Mouse (Mus musculus): Measurements from ENCODE around the gene Mvp.

Mvp gene

DNA sequence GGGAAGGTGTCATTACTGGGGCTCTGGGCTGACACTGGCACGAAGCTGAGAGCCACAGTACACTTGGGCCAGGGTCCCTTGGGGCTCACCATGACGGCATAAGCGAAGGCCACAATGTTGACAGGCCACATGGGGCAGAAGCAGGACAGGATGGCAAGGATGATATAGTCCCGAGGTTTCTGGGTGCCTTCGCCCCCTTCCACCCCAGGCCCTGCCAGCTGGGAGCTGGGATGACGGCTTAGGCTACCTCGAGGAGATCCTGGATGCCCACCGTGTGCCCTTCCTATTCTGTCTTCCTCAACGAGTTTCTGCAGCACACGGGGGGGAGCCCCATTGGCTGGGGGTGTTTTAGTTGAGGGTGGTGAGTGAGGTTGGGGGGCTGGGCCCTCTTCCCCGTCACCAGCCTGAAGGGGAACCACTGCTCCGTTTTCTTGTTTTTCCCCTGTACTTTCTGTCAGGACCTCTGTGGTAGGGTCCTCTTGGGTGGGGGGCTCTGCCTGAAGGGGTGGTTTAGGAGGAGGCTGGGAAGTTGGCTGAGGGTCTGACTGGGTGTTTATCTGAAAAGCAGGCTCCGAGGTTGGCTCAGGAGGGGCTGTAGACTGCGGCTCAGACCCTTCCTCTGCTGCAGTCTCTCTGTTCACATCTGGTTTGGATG lies 5.0 kb upstream of the Mvp start:
- peak; percentile 47 to 53 for DNase-seq

GRCm38 (mm10) chr7:127018416-127019305 lies 4.2 kb upstream of the Mvp start:
- peak; percentile 49 to 52 for DNase-seq

DNA sequence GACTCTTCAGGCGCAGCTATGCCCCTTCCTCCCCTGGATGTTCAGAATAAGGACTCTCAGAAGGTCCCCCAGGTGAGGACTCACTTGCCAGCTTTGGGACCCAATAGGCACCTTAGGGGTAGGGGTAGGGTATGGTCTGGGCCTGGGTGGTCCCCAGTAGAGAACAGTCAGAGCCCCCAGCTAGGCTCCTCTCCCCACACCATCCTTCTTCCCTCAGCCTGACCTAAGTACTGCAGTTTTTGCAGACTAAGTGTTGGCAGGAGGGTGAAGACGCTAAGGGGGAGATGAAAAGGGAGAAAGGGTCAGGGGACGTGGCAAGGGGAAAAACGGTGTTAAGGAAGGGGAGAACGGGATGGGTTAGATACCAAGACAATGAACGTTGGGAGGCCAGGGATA lies 3.5 kb upstream of the Mvp start:
- peak; percentile 32 to 34 for DNase-seq

DNA sequence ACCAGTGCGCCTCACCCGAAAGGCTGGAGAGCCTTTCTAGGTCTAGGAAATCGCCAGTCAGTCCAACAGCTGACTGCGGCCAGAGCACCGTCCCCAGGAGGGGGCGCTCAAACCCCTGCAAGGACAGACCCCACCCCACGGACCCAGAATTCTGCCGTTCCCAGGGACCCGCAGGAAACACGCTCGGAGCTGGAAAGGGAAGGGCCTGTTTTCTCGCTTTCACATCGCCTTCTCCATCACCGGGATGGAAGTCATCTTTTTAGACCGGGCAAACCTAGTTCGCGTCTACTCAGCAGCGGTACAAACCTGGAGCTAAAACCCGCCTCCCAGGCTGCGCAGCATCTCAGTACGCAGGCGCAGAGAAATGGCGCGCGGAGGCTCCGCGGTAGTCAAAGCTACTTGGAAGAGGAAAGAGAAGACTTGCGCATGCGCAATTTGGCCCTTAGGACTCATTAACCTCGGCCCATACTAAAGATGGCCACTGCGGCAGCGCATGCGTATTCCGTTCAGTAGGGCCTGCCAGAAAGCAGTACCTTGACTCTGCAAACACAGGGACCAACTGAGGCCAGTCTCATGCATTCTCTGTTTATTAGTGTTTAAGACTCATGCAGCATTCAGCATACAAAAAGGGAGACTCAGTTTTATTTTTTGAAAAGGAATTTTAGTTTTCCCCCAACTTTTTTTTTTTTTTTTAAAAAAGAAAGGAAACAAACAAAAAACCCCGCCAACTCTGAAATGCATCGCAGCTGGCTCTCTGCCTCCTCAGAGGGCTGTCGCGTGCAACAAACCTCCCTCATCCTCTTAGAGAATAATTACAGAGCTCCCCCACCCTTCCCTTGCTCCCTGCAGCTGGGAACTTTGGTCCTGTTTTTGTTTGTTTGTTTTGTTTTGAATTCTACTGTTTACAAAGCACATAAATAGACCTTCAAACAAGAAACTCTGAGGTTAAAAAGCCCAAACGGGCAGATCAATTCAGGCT lies 2.8 kb upstream of the Mvp start, which contains the start of gene Pagr1a:
TSS of gene Pagr1a (minus strand) at position 382 of the 979 bp plus-strand sequence.
- DNase-seq: peak; percentile 97 to 98

DNA sequence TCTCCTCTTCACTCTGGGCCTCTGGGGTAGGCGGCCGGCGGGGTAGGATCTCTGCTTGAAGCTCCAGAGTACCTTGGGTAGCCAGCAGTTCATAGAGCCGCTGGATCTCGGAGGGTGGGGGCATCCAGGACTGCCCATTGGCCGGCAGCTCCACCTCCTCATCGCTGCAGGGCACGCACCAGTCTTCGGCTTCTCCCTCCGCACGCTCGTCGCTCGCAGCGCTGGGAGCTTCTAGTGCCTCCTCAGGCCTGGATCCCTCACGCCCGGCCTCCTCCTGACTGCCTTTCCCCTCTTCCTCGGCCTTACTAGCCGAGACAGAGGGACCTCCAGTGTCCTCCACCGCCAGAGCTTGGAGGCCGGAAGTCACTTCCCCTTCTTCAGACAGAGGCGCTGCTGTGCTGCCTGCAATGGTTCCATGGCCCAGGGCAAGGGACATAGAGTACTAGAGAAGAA lies 2.1 kb upstream of the Mvp start:
- peak; percentile 78 to 80 for DNase-seq

DNA sequence TGATC lies 1.9 kb upstream of the Mvp start, which contains the start of gene Pagr1b:
TSS of gene Pagr1b (minus strand) at position 4 of the 5 bp plus-strand sequence.
- DNase-seq: no peak

GRCm38 (mm10) chr7:127016081-127016480 lies 1.7 kb upstream of the Mvp start:
- DNase-seq: peak in 1 of 2 experiments; percentile 74

DNA sequence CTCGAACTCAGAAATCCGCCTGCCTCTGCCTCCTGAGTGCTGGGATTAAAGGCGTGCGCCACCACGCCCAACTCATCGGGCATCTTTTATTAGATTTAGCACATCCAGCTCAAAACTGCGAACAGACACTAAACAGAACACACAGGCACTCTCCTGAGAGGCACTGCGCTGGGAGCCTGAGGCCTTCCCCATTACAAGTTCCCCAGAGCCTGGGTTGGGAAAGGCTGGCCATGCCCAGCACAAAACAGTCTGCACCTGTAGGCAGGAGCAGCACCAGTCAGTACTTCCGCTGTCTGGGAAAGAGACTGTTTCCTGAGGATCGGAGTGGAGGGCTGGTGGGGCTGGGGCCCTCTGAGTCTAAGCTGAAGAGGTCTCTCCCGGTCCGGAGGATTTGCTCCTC lies 572 bp upstream of the Mvp start:
- peak; percentile 32 to 42 for DNase-seq

DNA sequence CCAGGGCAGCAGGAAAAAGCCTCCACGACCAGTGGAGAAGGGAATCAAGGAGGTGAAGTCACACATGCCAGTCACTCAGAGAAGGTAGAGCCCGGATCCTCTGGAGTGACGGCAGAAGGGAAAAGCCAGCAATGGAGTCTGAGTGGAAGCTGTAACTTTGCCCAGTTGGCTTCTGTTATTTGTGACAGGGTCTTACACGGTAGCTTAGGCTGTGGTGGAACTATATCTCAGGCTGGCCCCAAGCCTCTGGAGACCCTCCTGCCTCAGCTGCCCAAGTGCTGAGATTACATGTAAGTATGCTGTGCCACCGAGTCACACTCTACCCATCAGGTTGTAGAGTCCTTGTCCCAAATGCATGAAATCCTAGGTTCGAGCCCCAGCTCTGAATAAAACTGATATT lies 1.0 kb downstream of the Mvp start:
- DNase-seq: peak in 1 of 2 experiments; percentile 32

DNA sequence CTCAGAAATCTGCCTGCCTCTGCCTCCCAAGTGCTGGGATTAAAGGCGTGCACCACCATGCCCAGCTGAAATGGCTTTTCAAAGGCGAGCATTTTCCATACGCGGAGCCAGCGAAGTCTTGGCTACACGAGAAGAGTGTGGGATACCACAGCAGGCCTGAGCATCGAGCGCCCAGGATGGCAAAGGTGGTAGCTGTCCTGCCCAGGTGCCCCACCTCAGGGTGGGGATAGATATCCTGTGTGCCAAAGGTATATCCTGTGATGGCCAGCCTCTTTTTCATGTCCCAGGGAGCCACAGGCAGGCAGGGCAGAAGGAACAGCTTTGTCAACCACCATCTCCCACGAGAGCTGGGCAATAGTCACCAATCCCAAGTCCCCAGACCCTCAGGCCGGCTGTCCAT lies 1.6 kb downstream of the Mvp start:
- DNase-seq: peak in 1 of 2 experiments; percentile 44

DNA sequence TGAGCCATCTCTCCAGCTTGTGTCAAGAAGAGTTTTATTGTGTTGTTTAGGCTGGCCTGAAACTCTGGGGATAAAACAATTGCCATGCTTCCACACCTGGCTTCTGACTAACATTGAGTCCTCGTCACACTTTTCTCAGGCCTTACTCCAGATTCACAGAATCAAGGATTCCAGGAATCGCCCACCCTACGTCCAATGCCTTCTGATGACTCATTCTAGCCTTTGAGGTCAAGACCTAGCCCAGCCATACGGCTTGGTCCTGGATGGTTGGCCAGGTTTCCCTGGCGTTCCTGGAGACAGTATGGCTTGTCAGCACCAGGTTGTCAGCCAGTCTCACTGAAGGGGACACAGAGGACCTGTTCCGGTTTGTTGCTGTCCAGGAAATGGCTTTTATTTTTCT lies 2.0 kb downstream of the Mvp start:
- peak; percentile 38 to 49 for DNase-seq

DNA sequence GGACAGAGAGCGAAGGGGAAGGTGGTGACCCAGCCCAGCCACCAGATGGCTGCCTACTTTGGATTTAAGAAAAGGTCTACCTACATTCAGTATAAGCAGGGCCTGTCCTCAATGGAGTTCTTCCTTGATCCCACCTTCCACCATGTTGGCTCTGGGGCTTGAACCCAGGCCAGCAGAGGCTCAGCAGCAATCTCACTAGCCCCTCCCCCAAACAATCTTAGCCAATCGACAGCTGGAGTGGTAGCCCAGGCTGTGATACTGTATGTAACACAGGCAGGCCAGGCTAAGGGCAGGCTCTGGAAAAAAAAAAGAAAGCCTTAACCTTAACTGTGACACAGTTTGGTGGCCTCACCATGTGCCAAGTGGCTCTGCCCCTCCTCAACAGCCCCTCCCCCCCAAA lies 2.7 kb downstream of the Mvp start:
- DNase-seq: peak in 1 of 2 experiments; percentile 45

DNA sequence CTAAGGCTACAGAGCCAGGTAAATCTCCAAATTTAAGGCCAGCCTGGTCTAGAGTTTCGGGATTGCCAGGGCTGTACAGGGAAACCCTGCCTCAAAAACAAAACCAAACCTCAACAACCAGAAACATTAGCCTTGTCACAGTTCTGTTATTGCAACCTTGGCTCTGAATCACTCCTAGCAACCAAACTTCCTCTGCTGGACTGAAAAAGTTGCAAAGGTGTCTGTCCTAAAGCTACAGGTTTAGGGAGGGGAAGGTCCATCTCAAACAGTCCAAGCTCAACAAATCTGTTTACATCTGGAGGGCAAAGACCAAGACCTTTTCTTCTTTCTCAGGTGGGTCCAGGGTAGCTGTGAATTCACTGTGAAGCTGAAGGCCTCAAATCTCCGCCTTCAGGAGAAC lies 3.4 kb downstream of the Mvp start:
- no peak for DNase-seq

GRCm38 (mm10) chr7:127009307-127010085 lies 4.9 kb downstream of the Mvp start:
- peak; percentile 75 to 78 for DNase-seq

GRCm38 (mm10) chr7:127008239-127009019 lies 6.0 kb downstream of the Mvp start:
- DNase-seq: peak; percentile 97 to 98

GRCm38 (mm10) chr7:127007313-127008024 lies 7.0 kb downstream of the Mvp start:
- DNase-seq: peak; percentile 46 to 53

- DNase-seq: no peak
These were observed 10.1 kb downstream of the Mvp start for GRCm38 (mm10) chr7:127004122-127004875.

DNA sequence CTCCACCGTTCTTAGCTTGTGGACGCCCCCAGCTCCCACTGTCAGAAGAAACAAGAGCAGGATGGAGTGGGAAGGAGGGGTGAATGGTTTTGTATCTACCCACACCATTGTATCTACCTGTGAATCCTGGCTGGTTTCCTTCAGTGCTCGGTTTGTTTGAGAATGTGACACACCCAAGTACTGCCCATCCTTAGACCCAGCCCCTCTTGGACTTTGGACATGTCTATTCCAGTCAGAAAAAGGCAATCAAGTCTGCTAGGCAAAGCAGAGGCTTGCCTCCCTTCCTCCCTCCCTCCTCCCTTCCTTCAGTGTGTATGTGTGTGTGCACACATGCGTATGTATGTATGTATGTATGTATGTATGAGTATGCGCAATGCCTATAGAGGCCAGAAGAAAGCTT lies 10.8 kb downstream of the Mvp start:
- DNase-seq: no peak

- no peak for DNase-seq
These were observed 14.9 kb downstream of the Mvp start for GRCm38 (mm10) chr7:126999568-126999967.

- no peak for DNase-seq
These were observed 18.0 kb downstream of the Mvp start for GRCm38 (mm10) chr7:126996449-126996848.

Measured in cerebellum, postnatal 25 days (tissue).